Mouse (Mus musculus) limb, embryonic 13.5 days (tissue): ENCODE measurements around the gene Tbc1d22a. TPM values are rescaled to one million over a fixed set of nuclear protein-coding genes. Genes with fewer than 3 reads are reported as not detected.

ENCODE experiments used
- ATAC-seq: fragments of 200-750 bp; cut with Nextera tagmentation; 2 replicates; pipeline ENCODE4 v1.8.0; 2017; ENCODE audit warnings: low read depth, moderate number of reproducible peaks, moderate TSS enrichment; ENCODE audit not compliant: low FRiP score
- H3K27ac ChIP-seq: fragments of 300-500 bp; sonication (generic); 2 replicates; pipeline ENCODE4 v1.5.1; 2015; ENCODE audit warnings: inconsistent platforms, mild to moderate bottlenecking, moderate library complexity
- H3K27me3 ChIP-seq: fragments of 300-500 bp; sonication (generic); 2 replicates; pipeline ENCODE4 v1.6.1; 2015; ENCODE audit warnings: mild to moderate bottlenecking, inconsistent platforms
- H3K36me3 ChIP-seq: fragments of 300-500 bp; sonication (generic); 2 replicates; pipeline ENCODE4 v1.6.1; 2015; ENCODE audit warnings: inconsistent platforms, mild to moderate bottlenecking, moderate library complexity
- H3K4me1 ChIP-seq: fragments of 300-500 bp; sonication (generic); 2 replicates; pipeline ENCODE4 v1.6.1; 2015; ENCODE audit warnings: inconsistent platforms
- H3K4me2 ChIP-seq: fragments of 300-500 bp; sonication (generic); replicated peaks from 2 replicates; pipeline ENCODE4 v1.6.1; 2015; ENCODE audit warnings: inconsistent platforms, mild to moderate bottlenecking, moderate library complexity
- H3K4me3 ChIP-seq: fragments of 300-500 bp; sonication (generic); 2 replicates; pipeline ENCODE4 v1.5.1; 2015; ENCODE audit warnings: moderate library complexity, mild to moderate bottlenecking, inconsistent platforms
- H3K9ac ChIP-seq: fragments of 300-500 bp; sonication (generic); 2 replicates; pipeline ENCODE4 v1.6.1; 2015; ENCODE audit warnings: mild to moderate bottlenecking, inconsistent platforms
- H3K9me3 ChIP-seq: fragments of 300-500 bp; sonication (generic); 2 replicates; pipeline ENCODE4 v1.6.1; 2016; ENCODE audit warnings: inconsistent platforms
- WGBS: fragments of 180-500 bp; shearing (Covaris S2); methylation state at CpG from one replicate; pipeline ENCODE4 v1.1.7; 2015; 5-methylcytosine and 5-hydroxymethylcytosine counted together
- polyA plus RNA-seq: library from polyadenylated mRNA; unstranded; fragments of >200 nt; fragmentation: Nextera tagmentation; extraction: Ambion mirVana; gene quantifications from 2 replicates; pipeline ENCODE4 v1.2.1, GENCODE M21; 2015

Tbc1d22a gene
- polyA plus RNA-seq, 1 experiment from 2014 or later = 12.5 TPM

GRCm38 (mm10) chr15:86362306-86363150 is 148.3 kb downstream of the Tbc1d22a start:
- 71% methylated on average over 10 of the region's 10 CpGs for WGBS

GRCm38 (mm10) chr15:86363841-86364295 is 149.6 kb downstream of the Tbc1d22a start:
- H3K9ac ChIP-seq = no peak overlapping the region
- H3K27me3 ChIP-seq = no peaks in the 10 kb centered on the region
- no peaks in the 10 kb centered on the region for H3K36me3 ChIP-seq
- H3K9me3 ChIP-seq = no peaks in the 10 kb centered on the region
- H3K27ac ChIP-seq = no peak overlapping the region
- H3K4me3 ChIP-seq = no peak overlapping the region
- no peak overlapping the region for H3K4me2 ChIP-seq
- H3K4me1 ChIP-seq = peaks cover 26% of the 10 kb centered on the region
- ATAC-seq = no peak
- WGBS = 83% methylated on average over 4 of the region's 4 CpGs

More at GRCm38 (mm10) chr15:86362306-86363150, 148.3 kb downstream of the Tbc1d22a start:
- Histone ChIP-seq H3K36me3 (no peaks in the 10 kb centered on the region), H3K4me2 (no peak overlapping the region), H3K27me3 (no peaks in the 10 kb centered on the region), H3K27ac (no peak overlapping the region), H3K4me3 (no peak overlapping the region), H3K9ac (no peak overlapping the region), H3K4me1 (peaks cover 17% of the 10 kb centered on the region), H3K9me3 (no peaks in the 10 kb centered on the region)
- no peak for ATAC-seq

- no peak overlapping the region for H3K27ac ChIP-seq
- WGBS = 92% methylated on average over 10 of the region's 10 CpGs
- no peaks in the 10 kb centered on the region for H3K9me3 ChIP-seq
- peaks cover 30% of the 10 kb centered on the region for H3K4me1 ChIP-seq
- H3K4me3 ChIP-seq = no peak overlapping the region
- H3K9ac ChIP-seq = no peak overlapping the region
- no peak for ATAC-seq
- no peak overlapping the region for H3K4me2 ChIP-seq
- no peaks in the 10 kb centered on the region for H3K36me3 ChIP-seq
- H3K27me3 ChIP-seq = no peaks in the 10 kb centered on the region
Measured at GRCm38 (mm10) chr15:86364948-86365658, 150.8 kb downstream of the Tbc1d22a start.

- no peaks in the 10 kb centered on the region for H3K9me3 ChIP-seq
- ATAC-seq = no peak
- no peak overlapping the region for H3K27ac ChIP-seq
- WGBS = 73% methylated on average over 4 of the region's 4 CpGs
- no peaks in the 10 kb centered on the region; the same call in 1 of the 2 replicates for H3K27me3 ChIP-seq
- no peaks in the 10 kb centered on the region for H3K36me3 ChIP-seq
- H3K4me2 ChIP-seq = no peak overlapping the region
- H3K4me3 ChIP-seq = no peak overlapping the region
- no peak overlapping the region for H3K9ac ChIP-seq
- peaks cover 36% of the 10 kb centered on the region for H3K4me1 ChIP-seq
Measured at GRCm38 (mm10) chr15:86366726-86367125, 152.5 kb downstream of the Tbc1d22a start.

DNA sequence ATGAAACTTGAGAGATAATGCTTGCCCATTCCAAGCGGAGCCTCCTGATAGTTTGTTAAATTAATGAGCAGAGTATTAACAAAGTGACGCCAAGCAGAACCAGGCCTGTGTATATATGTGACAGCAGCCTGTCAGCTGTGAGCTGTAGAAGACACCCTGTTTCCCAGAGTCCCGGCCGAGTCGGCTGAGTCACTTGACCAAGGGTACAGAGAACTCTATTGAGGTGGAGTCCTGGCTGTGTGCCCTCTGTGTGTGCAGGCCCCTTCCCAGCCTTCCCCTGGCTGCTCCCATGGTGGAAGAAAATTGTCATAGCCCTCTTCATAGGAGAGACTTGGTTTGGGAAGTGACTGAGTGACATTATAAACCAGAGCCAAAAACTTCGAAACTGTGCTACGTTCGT is 153.0 kb downstream of the Tbc1d22a start:
- Histone ChIP-seq H3K9me3 (no peaks in the 10 kb centered on the region), H3K4me3 (no peak overlapping the region), H3K36me3 (no peaks in the 10 kb centered on the region), H3K27me3 (no peaks in the 10 kb centered on the region; the same call in 1 of the 2 replicates), H3K4me1 (peaks cover 41% of the 10 kb centered on the region), H3K27ac (no peak overlapping the region), H3K9ac (no peak overlapping the region), H3K4me2 (no peak overlapping the region)
- WGBS = 72% methylated on average over 8 of the region's 8 CpGs
- ATAC-seq = no peak

DNA sequence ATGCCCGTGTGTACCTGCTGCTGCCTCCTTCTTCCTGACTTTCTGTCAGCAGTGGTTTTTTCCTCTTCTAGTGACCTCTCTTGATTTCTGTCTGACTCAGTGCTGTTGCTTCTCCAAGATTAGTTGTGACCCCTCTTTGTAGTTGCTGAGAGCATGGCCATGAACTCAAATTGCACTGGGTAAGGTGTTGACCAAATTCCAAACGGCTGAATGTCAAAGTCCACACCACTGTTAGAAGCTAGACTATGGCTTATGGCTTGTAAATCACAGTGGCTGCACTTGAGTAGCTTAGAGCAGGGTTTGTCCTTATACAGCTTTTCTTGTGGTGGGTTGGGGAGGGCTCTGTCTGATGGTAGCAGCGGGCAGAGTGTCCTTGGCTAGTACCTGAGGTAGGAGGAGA is 156.6 kb downstream of the Tbc1d22a start:
- H3K4me1 ChIP-seq = peaks cover 47% of the 10 kb centered on the region
- no peak overlapping the region for H3K4me3 ChIP-seq
- H3K9me3 ChIP-seq = no peaks in the 10 kb centered on the region
- ATAC-seq = no peak
- WGBS = 79% methylated on average over 3 of the region's 3 CpGs
- no peak overlapping the region for H3K27ac ChIP-seq
- H3K27me3 ChIP-seq = no peaks in the 10 kb centered on the region; the same call in 1 of the 2 replicates
- no peak overlapping the region for H3K4me2 ChIP-seq
- H3K9ac ChIP-seq = no peak overlapping the region
- H3K36me3 ChIP-seq = no peaks in the 10 kb centered on the region

DNA sequence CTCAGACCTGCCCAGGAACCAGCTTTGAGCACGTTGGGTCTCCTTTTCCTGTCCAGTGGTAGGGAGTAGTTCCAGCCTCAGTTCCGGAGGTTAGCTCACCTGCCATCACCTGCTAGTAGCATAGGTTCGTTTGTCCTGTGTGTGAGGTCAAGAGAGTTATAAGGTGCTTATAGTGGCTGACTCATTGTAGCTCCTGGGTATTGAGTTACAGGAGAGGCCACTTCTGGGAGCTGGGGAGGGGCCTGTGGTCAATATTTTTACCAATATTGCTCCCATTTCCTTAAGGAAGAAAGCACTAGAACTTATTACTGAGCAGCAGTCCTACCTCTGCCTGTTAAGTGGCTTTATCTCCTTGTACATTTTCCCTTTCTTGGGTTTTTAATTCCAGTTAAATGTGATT is 161.0 kb downstream of the Tbc1d22a start:
- 66% methylated on average over 3 of the region's 3 CpGs for WGBS
- H3K9me3 ChIP-seq = no peaks in the 10 kb centered on the region
- no peak overlapping the region for H3K27ac ChIP-seq
- no peak overlapping the region for H3K4me2 ChIP-seq
- ATAC-seq = no peak
- H3K27me3 ChIP-seq = no peaks in the 10 kb centered on the region; the same call in 1 of the 2 replicates
- no peak overlapping the region for H3K4me3 ChIP-seq
- no peak overlapping the region for H3K9ac ChIP-seq
- no peaks in the 10 kb centered on the region for H3K36me3 ChIP-seq
- H3K4me1 ChIP-seq = peaks cover 39% of the 10 kb centered on the region

DNA sequence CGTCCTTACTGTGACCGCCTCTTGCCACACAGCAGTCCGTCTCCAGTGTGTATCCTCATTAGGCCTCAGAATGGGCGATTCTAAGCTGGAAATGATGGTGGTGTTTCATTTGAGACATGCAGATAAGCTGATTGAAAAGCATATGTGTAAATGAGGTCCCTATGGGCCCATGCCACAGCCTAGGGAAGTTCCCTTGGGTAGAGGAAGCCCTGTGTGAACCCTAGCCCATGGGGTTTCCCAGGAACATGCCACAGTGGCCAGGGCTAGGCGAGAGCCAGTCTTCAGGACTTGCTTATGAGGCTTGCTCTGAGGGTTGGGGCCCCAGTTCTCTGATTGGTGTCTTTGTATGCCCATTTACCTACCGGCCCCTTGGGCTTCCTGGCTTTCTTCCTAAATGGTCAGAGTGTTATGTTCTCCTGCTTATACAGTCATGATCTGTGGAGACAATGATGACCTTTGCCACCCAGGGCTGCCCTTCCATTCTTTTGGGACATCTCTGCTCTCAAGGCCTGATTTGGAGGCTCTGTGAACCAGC is 161.7 kb downstream of the Tbc1d22a start:
- Histone ChIP-seq H3K27ac (no peak overlapping the region), H3K9ac (no peak overlapping the region), H3K27me3 (no peaks in the 10 kb centered on the region), H3K9me3 (no peaks in the 10 kb centered on the region), H3K36me3 (no peaks in the 10 kb centered on the region), H3K4me2 (no peak overlapping the region), H3K4me1 (peaks cover 39% of the 10 kb centered on the region), H3K4me3 (no peak overlapping the region)
- 65% methylated on average over 6 of the region's 6 CpGs for WGBS
- no peak for ATAC-seq

DNA sequence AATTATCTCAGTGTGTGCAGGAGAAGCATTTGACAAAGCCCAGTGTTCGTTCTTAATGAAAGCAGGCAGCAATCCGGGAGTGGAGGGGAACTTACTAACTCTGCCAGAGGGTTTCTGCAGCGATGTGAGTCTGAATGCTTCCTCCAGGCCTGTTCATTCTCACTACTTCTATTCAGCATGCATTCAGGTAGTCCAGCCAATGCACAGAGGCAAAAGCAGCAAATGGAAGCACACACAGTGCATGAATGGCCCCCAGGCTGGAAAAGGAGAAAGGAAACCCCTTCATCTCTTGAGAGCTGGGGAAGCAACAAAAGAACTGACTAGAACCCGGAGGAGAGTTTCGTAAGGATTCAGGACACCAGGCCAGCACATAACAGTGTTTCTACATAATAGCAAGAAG is 169.0 kb downstream of the Tbc1d22a start:
- no peaks in the 10 kb centered on the region for H3K27me3 ChIP-seq
- no peaks in the 10 kb centered on the region for H3K36me3 ChIP-seq
- H3K9me3 ChIP-seq = no peaks in the 10 kb centered on the region
- no peak overlapping the region for H3K4me2 ChIP-seq
- H3K4me3 ChIP-seq = no peak overlapping the region
- no peak overlapping the region for H3K9ac ChIP-seq
- no peak overlapping the region for H3K27ac ChIP-seq
- no peaks in the 10 kb centered on the region; the same call in 1 of the 2 replicates for H3K4me1 ChIP-seq
- ATAC-seq = no peak
- WGBS = 83% methylated on average over 5 of the region's 5 CpGs

- 52% methylated on average over 2 of the region's 2 CpGs for WGBS
Measured at GRCm38 (mm10) chr15:86385436-86385835, 171.2 kb downstream of the Tbc1d22a start.

GRCm38 (mm10) chr15:86386325-86386724 is 172.1 kb downstream of the Tbc1d22a start:
- H3K4me1 ChIP-seq = no peaks in the 10 kb centered on the region; the same call in 1 of the 2 replicates
- H3K27me3 ChIP-seq = no peaks in the 10 kb centered on the region
- H3K36me3 ChIP-seq = no peaks in the 10 kb centered on the region
- ATAC-seq = no peak
- H3K9ac ChIP-seq = no peak overlapping the region
- H3K27ac ChIP-seq = no peak overlapping the region
- H3K4me3 ChIP-seq = no peak overlapping the region
- no peak overlapping the region for H3K4me2 ChIP-seq
- WGBS = 87% methylated on average over 8 of the region's 8 CpGs
- H3K9me3 ChIP-seq = no peaks in the 10 kb centered on the region

More at GRCm38 (mm10) chr15:86385436-86385835, 171.2 kb downstream of the Tbc1d22a start:
- no peaks in the 10 kb centered on the region for H3K27me3 ChIP-seq
- H3K27ac ChIP-seq = no peak overlapping the region
- H3K9me3 ChIP-seq = no peaks in the 10 kb centered on the region
- no peak overlapping the region for H3K4me3 ChIP-seq
- H3K4me1 ChIP-seq = no peaks in the 10 kb centered on the region; the same call in 1 of the 2 replicates
- no peak for ATAC-seq
- H3K4me2 ChIP-seq = no peak overlapping the region
- H3K36me3 ChIP-seq = no peaks in the 10 kb centered on the region
- no peak overlapping the region for H3K9ac ChIP-seq

- Histone ChIP-seq H3K27ac (no peak overlapping the region), H3K27me3 (no peaks in the 10 kb centered on the region), H3K36me3 (no peaks in the 10 kb centered on the region), H3K4me3 (no peak overlapping the region), H3K4me1 (no peaks in the 10 kb centered on the region; the same call in 1 of the 2 replicates), H3K9ac (no peak overlapping the region), H3K4me2 (no peak overlapping the region), H3K9me3 (no peaks in the 10 kb centered on the region)
- no peak for ATAC-seq
- 78% methylated on average over 3 of the region's 3 CpGs for WGBS
Measured at GRCm38 (mm10) chr15:86388597-86388996, 174.3 kb downstream of the Tbc1d22a start.
